Mouse (Mus musculus) stomach, postnatal 0 days (tissue): ENCODE results near the gene Glra3.

Source experiments
- CTCF ChIP-seq: IDR thresholded peaks from 2 replicates; pipeline ENCODE4 v1.5.1; 2016; ENCODE audit warnings: antibody characterized with exemption, low read depth, mild to moderate bottlenecking, moderate library complexity
- EP300 ChIP-seq: optimal IDR thresholded peaks from 2 replicates; pipeline ENCODE3; 2016; ENCODE audit warnings: antibody characterized with exemption

DNA sequence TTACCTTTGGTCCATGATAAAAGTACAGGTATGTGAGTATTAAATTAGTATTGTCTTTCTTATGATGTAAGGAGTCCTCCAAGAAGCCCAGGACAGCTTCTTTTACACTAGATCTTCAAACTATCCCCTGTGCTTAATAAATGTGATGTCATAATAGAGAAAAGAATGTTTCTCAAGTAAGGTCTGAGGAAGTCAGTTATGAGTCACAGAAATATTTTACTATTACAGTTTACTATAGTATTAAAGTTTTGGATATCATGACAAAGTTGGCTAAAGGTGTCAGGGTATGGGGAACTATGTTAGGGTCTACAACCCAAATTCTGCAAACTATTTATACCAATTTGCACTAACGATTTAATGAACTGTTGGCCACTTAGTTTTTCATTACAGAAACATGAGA, 33.4 kb upstream of the Glra3 start, which contains the start of gene Adam29:
- no peak for TF ChIP-seq CTCF
- TF ChIP-seq EP300: no peak
